Mouse (Mus musculus) frontal cortex, adult 2 months (tissue): Measurements from ENCODE around the gene Spef1. TPM values are rescaled to one million over a fixed set of nuclear protein-coding genes. Genes with fewer than 3 reads are reported as not detected.

ENCODE experiments used
- DNase-seq, 2 experiments: peaks; one replicate each; pipeline ENCODE4 v3.0.0; 2022; ENCODE audit warnings: low spot score in 1 of 2; ENCODE audit errors: extremely low spot score in 1 of 2
- polyA plus RNA-seq: library from polyadenylated mRNA; depleted of rRNA; stranded (reverse); fragments of >200 nt; gene quantifications from 2 replicates; pipeline ENCODE4 v1.2.3, GENCODE M21; 2012; rRNA removed

Gene Spef1
- polyA plus RNA-seq, 1 experiment, result 10.0 TPM

- no peak for DNase-seq
Observed at GRCm38 (mm10) chr2:131125964-131126815, 60.9 kb downstream of the Spef1 start.

DNA sequence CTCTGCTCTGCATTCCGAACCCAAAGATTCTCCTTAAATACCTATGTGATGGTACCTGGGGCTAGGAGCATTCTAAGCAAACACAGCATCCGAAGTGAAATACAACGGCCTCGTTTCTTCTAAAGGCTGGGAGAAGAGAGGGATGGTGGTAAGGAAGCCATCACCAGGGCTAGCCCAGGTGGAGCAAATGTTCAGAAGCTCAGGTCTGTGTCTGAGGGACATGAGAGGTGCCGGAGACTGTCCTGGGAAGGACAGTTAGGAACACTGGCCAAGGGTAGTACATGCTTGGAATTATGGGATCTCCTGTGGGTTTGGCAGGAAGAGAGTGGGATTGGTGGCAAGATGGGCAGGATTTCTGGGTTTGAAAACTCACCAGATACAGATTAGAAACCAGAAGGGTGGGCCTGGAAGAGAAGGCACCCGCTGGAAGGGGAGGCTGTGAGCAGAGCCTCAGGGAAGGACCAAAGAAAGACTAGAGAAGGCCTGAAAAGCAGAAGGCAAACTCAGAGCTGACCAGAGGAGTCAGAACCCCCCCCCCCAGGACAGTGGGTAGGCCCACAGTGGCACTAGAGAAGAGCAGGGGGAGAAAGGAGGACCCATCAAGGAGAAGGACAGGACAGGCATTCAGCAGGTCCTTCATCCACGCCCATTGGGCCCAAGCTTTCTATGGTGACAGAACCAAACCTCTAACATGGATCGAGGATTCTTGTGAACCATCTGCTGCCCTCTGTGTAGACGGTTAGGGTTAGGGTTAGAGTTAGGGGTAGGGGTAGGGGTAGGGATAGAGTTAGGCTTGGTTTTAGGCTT lies 61.7 kb downstream of the Spef1 start:
- DNase-seq, result no peak

GRCm38 (mm10) chr2:131124166-131124565 lies 62.9 kb downstream of the Spef1 start:
- DNase-seq, result no peak

Other genes with a start within 250 kb of the Spef1 start
- 174 and 189 TPM in 2 replicates for gene Gfra4, start 144.2 kb downstream of the Spef1 start, polyA plus RNA-seq
- gene Adam33, start 123.5 kb downstream of the Spef1 start, polyA plus RNA-seq, result 16.5 and 18.5 TPM in 2 replicates
- gene Siglec1, start 100.5 kb downstream of the Spef1 start, polyA plus RNA-seq, result 0.23 and 0.38 TPM in 2 replicates
- 9.7 and 10.5 TPM in 2 replicates for gene Hspa12b, start 60.0 kb downstream of the Spef1 start, polyA plus RNA-seq
- gene Gm11037, start 53.8 kb downstream of the Spef1 start, polyA plus RNA-seq, result not detected in 2 replicates
- 104 and 114 TPM in 2 replicates for gene 1700037H04Rik, start 27.2 kb downstream of the Spef1 start, polyA plus RNA-seq
- gene Cenpb, start 7.2 kb downstream of the Spef1 start, polyA plus RNA-seq, result 73.7 and 79.6 TPM in 2 replicates
- gene Cdc25b, start 333 bp downstream of the Spef1 start, polyA plus RNA-seq, result 22.8 and 27.6 TPM in 2 replicates
- 47.2 and 68.7 TPM in 2 replicates for gene Ap5s1, start 19.8 kb upstream of the Spef1 start, polyA plus RNA-seq
- 8.2 and 8.6 TPM in 2 replicates for gene Mavs, start 46.8 kb upstream of the Spef1 start, polyA plus RNA-seq
- 37.7 and 38.9 TPM in 2 replicates for gene Pank2, start 75.2 kb upstream of the Spef1 start, polyA plus RNA-seq
- gene Rnf24, start 165.6 kb upstream of the Spef1 start, polyA plus RNA-seq, result 20.3 and 21.8 TPM in 2 replicates